Mouse (Mus musculus) ES-E14 (cell line): ENCODE results near the gene Itpka. TPM values are rescaled to one million over a fixed set of nuclear protein-coding genes. Genes with fewer than 3 reads are reported as not detected.

Source experiments
- DNase-seq: peaks from one replicate; pipeline ENCODE4 v3.0.0-alpha.2; 2013; ENCODE audit warnings: low read depth, low spot score
- H3K27ac ChIP-seq: 2 replicates; pipeline ENCODE4 v1.5.1; 2012; ENCODE audit warnings: low read depth, mild to moderate bottlenecking, low read length, moderate library complexity, mixed read lengths; ENCODE audit not compliant: poor library complexity, insufficient read depth, severe bottlenecking
- H3K36me3 ChIP-seq: 2 replicates; pipeline ENCODE4 v1.6.1; 2012; ENCODE audit warnings: mild to moderate bottlenecking, low read length, moderate library complexity, mixed read lengths; ENCODE audit not compliant: control insufficient read depth, poor library complexity, insufficient read depth, severe bottlenecking
- H3K4me1 ChIP-seq, 2 experiments: fragments of 150-350 bp in 1 of 2; sonication (generic) in 1 of 2; 2 replicates each; pipeline ENCODE4 v1.6.1; 2012; ENCODE audit warnings: low read length in 2 of 2, mild to moderate bottlenecking in 1 of 2, mixed read lengths in 1 of 2; ENCODE audit not compliant: control insufficient read depth in 2 of 2, insufficient read depth in 2 of 2, poor library complexity in 1 of 2
- H3K4me3 ChIP-seq, 2 experiments: fragments of 150-350 bp in 1 of 2; sonication (generic) in 1 of 2; 2 replicates each; pipeline ENCODE4 v1.5.1; 2012; ENCODE audit warnings: low read length in 2 of 2, low read depth in 1 of 2, mild to moderate bottlenecking in 1 of 2, mixed read lengths in 1 of 2; ENCODE audit not compliant: insufficient read depth in 1 of 2, poor library complexity in 1 of 2, severe bottlenecking in 1 of 2
- H3K9ac ChIP-seq: 2 replicates; pipeline ENCODE4 v1.6.1; 2012; ENCODE audit warnings: low read depth, mild to moderate bottlenecking, low read length, mixed read lengths; ENCODE audit not compliant: poor library complexity, insufficient read depth, severe bottlenecking
- H3K9me3 ChIP-seq: fragments of 150-350 bp; sonication (generic); 2 replicates; pipeline ENCODE4 v1.6.1; 2012; ENCODE audit warnings: low read depth, mild to moderate bottlenecking, low read length; ENCODE audit not compliant: control insufficient read depth, insufficient read depth
- CHD2 ChIP-seq: IDR thresholded peaks from 2 replicates; pipeline ENCODE4 v1.6.1; 2014; ENCODE audit warnings: mild to moderate bottlenecking, low read depth, low read length, inconsistent platforms
- HCFC1 ChIP-seq: IDR thresholded peaks from 2 replicates; pipeline ENCODE4 v1.6.1; 2012; ENCODE audit warnings: low read length, inconsistent platforms, borderline replicate concordance; ENCODE audit not compliant: insufficient read depth
- MAFK ChIP-seq: IDR thresholded peaks from 2 replicates; pipeline ENCODE4 v1.6.1; 2014; ENCODE audit warnings: mild to moderate bottlenecking, low read depth, low read length, inconsistent platforms; ENCODE audit not compliant: insufficient read depth
- ZC3H11A ChIP-seq: IDR thresholded peaks from 2 replicates; pipeline ENCODE4 v1.6.1; 2012; ENCODE audit warnings: low read depth, mild to moderate bottlenecking, inconsistent platforms, low read length, borderline replicate concordance
- ZNF384 ChIP-seq: IDR thresholded peaks from 2 replicates; pipeline ENCODE4 v1.6.1; 2012; ENCODE audit warnings: low read depth, low read length, inconsistent platforms
- in situ Hi-C, 2 experiments: fragments of 600-800 bp; cut with MboI; formaldehyde crosslinking; loops; one replicate each; pipeline ENCODE4 v1.15.1; 2025; ENCODE audit warnings: low sequenced_read_pairs in 2 of 2, inconsistent platforms in 1 of 2; ENCODE audit not compliant: unreplicated experiment in 2 of 2
- total RNA-seq: library from RNA; depleted of rRNA; stranded (reverse); fragments of 300-350 nt; gene quantifications from 2 replicates; pipeline ENCODE4 v1.2.3, GENCODE M21; 2012; rRNA removed

Itpka gene
- total RNA-seq, 1 experiment = 9.2 TPM

- in situ Hi-C loops = no loop called here
- peak overlapping the region; percentile 88 for H3K9ac ChIP-seq
- H3K9me3 ChIP-seq = no peaks in the 10 kb centered on the region
- TF ChIP-seq MAFK (no peak), ZNF384 (no peak), ZC3H11A (no peak), CHD2 (no peak), HCFC1 (no peak)
- peak overlapping the region; percentile 32; the same call in 1 of the 2 replicates for H3K27ac ChIP-seq
- peak overlapping the region; percentile 88 to 92 for H3K4me3 ChIP-seq
- H3K36me3 ChIP-seq = peaks cover 8% of the 10 kb centered on the region; the same call in 1 of the 2 replicates
- no peak for DNase-seq
- H3K4me1 ChIP-seq = peaks cover 21 to 40% of the 10 kb centered on the region in 2 experiments; a peak in 3 of 4 replicates
These were observed 57.9 kb downstream of the Itpka start for GRCm38 (mm10) chr2:119799961-119800550.

Other genes with a start within 250 kb of the Itpka start
- gene Exd1, start 194.7 kb upstream of the Itpka start, total RNA-seq = 1.1 and 2.0 TPM in 2 replicates
- 21.5 and 29.7 TPM in 2 replicates for gene Chp1, start 194.6 kb upstream of the Itpka start, total RNA-seq
- gene Nusap1, start 124.0 kb upstream of the Itpka start, total RNA-seq = 24.7 and 28.4 TPM in 2 replicates
- gene Oip5, start 123.9 kb upstream of the Itpka start, total RNA-seq = 23.6 and 27.1 TPM in 2 replicates
- gene Ndufaf1, start 79.5 kb upstream of the Itpka start, total RNA-seq = 14.4 and 18.6 TPM in 2 replicates
- gene Rtf1, start 67.3 kb upstream of the Itpka start, total RNA-seq = 10.3 and 12.1 TPM in 2 replicates
- gene Ltk, start 18.1 kb downstream of the Itpka start, total RNA-seq = 0.85 and 2.8 TPM in 2 replicates
- gene Rpap1, start 45.2 kb downstream of the Itpka start, total RNA-seq = 46.6 and 81.9 TPM in 2 replicates
- 66.2 and 127 TPM in 2 replicates for gene Tyro3, start 55.4 kb downstream of the Itpka start, total RNA-seq
- gene Mga, start 154.9 kb downstream of the Itpka start, total RNA-seq = 142 and 173 TPM in 2 replicates
- 7.0 and 10.3 TPM in 2 replicates for gene Mapkbp1, start 230.4 kb downstream of the Itpka start, total RNA-seq